Mouse (Mus musculus) cerebellum, adult 2 months (tissue): Measurements from ENCODE around the gene Bfsp2. TPM values are rescaled to one million over a fixed set of nuclear protein-coding genes. Genes with fewer than 3 reads are reported as not detected.

Experiments used
- DNase-seq, 2 experiments: peaks; one replicate each; pipeline ENCODE4 v3.0.0; 2021
- H3K27ac ChIP-seq: fragments of 200-500 bp; 2 replicates; pipeline ENCODE4 v1.5.1; 2012; ENCODE audit warnings: low read length, control low read depth, inconsistent platforms; ENCODE audit not compliant: insufficient read depth
- H3K27me3 ChIP-seq: fragments of 200-500 bp; 2 replicates; pipeline ENCODE4 v1.6.1; 2012; ENCODE audit warnings: inconsistent platforms, mild to moderate bottlenecking, low read length, moderate library complexity; ENCODE audit not compliant: control insufficient read depth, insufficient read depth
- H3K4me1 ChIP-seq: fragments of 200-500 bp; 2 replicates; pipeline ENCODE4 v1.6.1; 2011; ENCODE audit warnings: low read length; ENCODE audit not compliant: control insufficient read depth, insufficient read depth
- H3K4me3 ChIP-seq: fragments of 200-500 bp; replicated peaks from 2 replicates; pipeline ENCODE3; 2011; ENCODE audit warnings: mild to moderate bottlenecking, low read depth, low read length, control low read depth; ENCODE audit not compliant: insufficient read depth
- CTCF ChIP-seq: fragments of 200-500 bp; IDR thresholded peaks from 2 replicates; pipeline ENCODE4 v1.5.1; 2011; ENCODE audit warnings: low read depth, mild to moderate bottlenecking, control low read depth, low read length, moderate library complexity, borderline replicate concordance; ENCODE audit not compliant: insufficient read depth
- POLR2A ChIP-seq: fragments of 200-500 bp; IDR thresholded peaks from 2 replicates; pipeline ENCODE4 v1.6.1; 2011; ENCODE audit warnings: low read length, control low read depth, borderline replicate concordance; ENCODE audit not compliant: insufficient read depth
- WGBS: fragments of 180-500 bp; shearing (Covaris S2); methylation state at CpG from one replicate; pipeline ENCODE4 v1.1.7; 2018; 5-methylcytosine and 5-hydroxymethylcytosine counted together
- polyA plus RNA-seq: library from polyadenylated mRNA; depleted of rRNA; stranded (reverse); fragments of >200 nt; gene quantifications from 2 replicates; pipeline ENCODE4 v1.2.3, GENCODE M21; 2012

The Bfsp2 gene
- polyA plus RNA-seq, 1 experiment: 9.2 TPM

GRCm38 (mm10) chr9:103494346-103495020, 14.3 kb upstream of the Bfsp2 start:
- 3% methylated on average over 7 of the region's 7 CpGs for WGBS
- Histone ChIP-seq H3K4me1 (peaks cover 30% of the 10 kb centered on the region), H3K27ac (peak overlapping the region; percentile 86), H3K27me3 (no peaks in the 10 kb centered on the region), H3K4me3 (no peak overlapping the region)
- DNase-seq: peak; percentile 94
- TF ChIP-seq CTCF (peak; percentile 99), POLR2A (0 out of 2 replicates have a peak, but pooled peaks have one; percentile 3)

- DNase-seq: no peak
- Histone ChIP-seq H3K27ac (no peak overlapping the region), H3K4me3 (no peak overlapping the region), H3K4me1 (peaks cover 20% of the 10 kb centered on the region), H3K27me3 (no peaks in the 10 kb centered on the region)
- TF ChIP-seq POLR2A (no peak), CTCF (no peak)
- WGBS: 88% methylated on average over 8 of the region's 8 CpGs
Measured at GRCm38 (mm10) chr9:103491985-103492384, 11.8 kb upstream of the Bfsp2 start.

GRCm38 (mm10) chr9:103490439-103490838, 10.2 kb upstream of the Bfsp2 start:
- WGBS: 11% methylated on average over 2 of the region's 2 CpGs

GRCm38 (mm10) chr9:103489883-103490282, 9.7 kb upstream of the Bfsp2 start:
- no peak overlapping the region for H3K4me3 ChIP-seq
- 86% methylated on average over 4 of the region's 4 CpGs for WGBS

More at GRCm38 (mm10) chr9:103490439-103490838, 10.2 kb upstream of the Bfsp2 start:
- Histone ChIP-seq H3K4me1 (peaks cover 19% of the 10 kb centered on the region), H3K4me3 (no peak overlapping the region), H3K27ac (no peak overlapping the region), H3K27me3 (no peaks in the 10 kb centered on the region)
- TF ChIP-seq CTCF: peak; percentile 97
- TF ChIP-seq POLR2A: no peak
- DNase-seq: peak; percentile 78 to 90

GRCm38 (mm10) chr9:103489096-103489495, 8.9 kb upstream of the Bfsp2 start:
- H3K27me3 ChIP-seq: no peaks in the 10 kb centered on the region
- H3K27ac ChIP-seq: no peak overlapping the region
- H3K4me3 ChIP-seq: no peak overlapping the region
- no peak for DNase-seq
- TF ChIP-seq CTCF: no peak
- TF ChIP-seq POLR2A: no peak
- 45% methylated on average over 7 of the region's 7 CpGs for WGBS
- peaks cover 8% of the 10 kb centered on the region; the same call in 1 of the 2 replicates for H3K4me1 ChIP-seq

More at GRCm38 (mm10) chr9:103489883-103490282, 9.7 kb upstream of the Bfsp2 start:
- Histone ChIP-seq H3K27me3 (no peaks in the 10 kb centered on the region), H3K27ac (no peak overlapping the region), H3K4me1 (peaks cover 15% of the 10 kb centered on the region)
- no peak for DNase-seq
- TF ChIP-seq CTCF: no peak
- TF ChIP-seq POLR2A: no peak

GRCm38 (mm10) chr9:103486262-103486661, 6.0 kb upstream of the Bfsp2 start:
- DNase-seq: no peak
- TF ChIP-seq CTCF (no peak), POLR2A (no peak)
- 64% methylated on average over 6 of the region's 6 CpGs for WGBS
- Histone ChIP-seq H3K4me1 (peaks cover 8% of the 10 kb centered on the region; the same call in 1 of the 2 replicates), H3K4me3 (no peak overlapping the region), H3K27me3 (no peaks in the 10 kb centered on the region), H3K27ac (no peak overlapping the region)

- Histone ChIP-seq H3K27ac (no peak overlapping the region), H3K4me3 (no peak overlapping the region), H3K4me1 (peaks cover 8% of the 10 kb centered on the region; the same call in 1 of the 2 replicates), H3K27me3 (no peaks in the 10 kb centered on the region)
- DNase-seq: no peak
- WGBS: 47% methylated on average over 8 of the region's 8 CpGs
- TF ChIP-seq POLR2A (no peak), CTCF (no peak)
Measured at GRCm38 (mm10) chr9:103485606-103486005, 5.4 kb upstream of the Bfsp2 start.

GRCm38 (mm10) chr9:103480603-103481220, 492 bp upstream of the Bfsp2 start:
- H3K4me3 ChIP-seq: no peak overlapping the region
- H3K4me1 ChIP-seq: no peaks in the 10 kb centered on the region
- 46% methylated on average over 8 of the region's 8 CpGs for WGBS
- TF ChIP-seq CTCF (no peak), POLR2A (no peak)
- DNase-seq: no peak
- no peaks in the 10 kb centered on the region for H3K27me3 ChIP-seq
- H3K27ac ChIP-seq: no peak overlapping the region
